Mouse (Mus musculus) megakaryocyte progenitor cell, adult 5-6 weeks (primary cell): Measurements from ENCODE around the gene Oxa1l. TPM values are rescaled to one million over a fixed set of nuclear protein-coding genes. Genes with fewer than 3 reads are reported as not detected.

Experiments
- ATAC-seq: replicated peaks from 2 replicates; pipeline ENCODE4 v1.8.0; 2016; ENCODE audit warnings: mild to moderate bottlenecking, moderate TSS enrichment, inconsistent platforms; ENCODE audit not compliant: poor library complexity
- total RNA-seq, 2 experiments: library from RNA; stranded (forward) in 1 of 2; stranded (reverse) in 1 of 2; fragments of 157-497, 149-512 nt in 1 of 2; fragments of 200-1000 nt in 1 of 2; gene quantifications; 2 replicates each; pipeline versions ENCODE4 v1.2.3 to v1.2.4; 2015 to 2017

Oxa1l gene
- total RNA-seq, 2 experiments from 2014 or later, result 37.0 to 56.2 TPM

- ATAC-seq, result no peak; the same call in 1 of the 2 replicates
Observed at GRCm38 (mm10) chr14:54370595-54370994, 10.0 kb downstream of the Oxa1l start.

- ATAC-seq, result no peak
Observed at GRCm38 (mm10) chr14:54371460-54371859, 10.8 kb downstream of the Oxa1l start.

- no peak for ATAC-seq
Observed at GRCm38 (mm10) chr14:54372923-54373322, 12.3 kb downstream of the Oxa1l start.

- ATAC-seq, result peak; percentile 97
Observed at GRCm38 (mm10) chr14:54375916-54376315, 15.3 kb downstream of the Oxa1l start.

- ATAC-seq, result no peak
Observed at GRCm38 (mm10) chr14:54377166-54377565, 16.5 kb downstream of the Oxa1l start.

DNA sequence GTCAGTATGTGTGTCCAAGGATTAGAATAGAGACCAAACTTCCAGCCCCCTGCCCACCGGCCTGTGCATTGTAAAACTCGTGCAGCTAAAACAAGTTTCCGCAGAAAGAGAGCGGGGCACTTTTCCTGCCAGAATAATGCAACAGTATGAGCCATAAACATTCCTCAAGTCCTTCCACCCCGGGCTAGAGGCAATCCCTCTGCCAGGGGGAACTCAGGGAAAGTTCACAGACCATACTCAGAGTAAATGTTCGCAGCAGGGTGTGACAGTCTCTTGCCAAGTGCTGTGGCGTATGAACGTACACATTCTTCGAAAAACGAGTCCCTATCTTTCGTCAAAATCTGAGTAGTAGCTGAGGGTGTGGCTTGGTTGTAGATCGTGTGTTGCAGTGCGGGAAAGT is 18.9 kb downstream of the Oxa1l start:
- no peak for ATAC-seq

- no peak for ATAC-seq
Observed at GRCm38 (mm10) chr14:54380616-54381015, 20.0 kb downstream of the Oxa1l start.

GRCm38 (mm10) chr14:54381816-54382215 is 21.2 kb downstream of the Oxa1l start:
- no peak for ATAC-seq

DNA sequence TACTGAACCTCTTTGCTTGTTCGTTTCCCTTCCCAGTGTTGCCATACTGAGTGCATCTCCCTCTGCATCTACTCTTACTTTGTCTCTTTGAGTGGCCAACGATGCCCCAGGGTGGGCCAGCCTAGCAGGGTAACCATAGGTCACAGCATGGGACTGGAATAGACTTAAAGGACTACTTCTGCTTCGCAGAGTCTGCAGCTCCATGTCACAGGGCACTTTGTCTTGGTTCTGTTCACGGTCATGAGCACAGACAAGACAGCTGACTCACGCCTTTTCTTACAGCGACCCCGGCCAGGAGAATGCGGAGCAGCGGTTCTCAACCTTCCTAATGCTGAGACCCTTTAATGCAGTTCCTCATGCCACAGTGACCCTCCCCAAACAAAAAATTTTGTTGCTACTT is 22.0 kb downstream of the Oxa1l start:
- no peak for ATAC-seq

DNA sequence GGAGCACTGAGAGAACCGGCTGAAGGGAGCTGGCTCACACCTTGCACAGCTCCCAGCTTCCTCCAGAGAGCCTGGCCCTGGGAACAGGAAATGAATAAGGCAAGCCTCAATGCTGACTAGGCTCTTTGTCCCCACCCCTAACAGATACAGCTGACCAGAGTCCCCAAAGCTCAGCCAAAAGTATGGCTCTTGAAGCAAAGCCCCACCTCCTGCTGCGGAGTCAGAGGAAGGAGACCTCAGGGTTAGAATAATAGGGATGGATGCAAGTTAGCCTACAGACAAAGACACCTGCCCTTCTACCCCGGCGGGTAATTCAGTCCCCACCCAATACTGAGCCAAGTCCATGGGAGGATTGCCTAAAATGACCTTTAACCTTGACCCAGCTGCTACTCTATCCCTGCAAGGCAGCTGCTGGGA is 22.7 kb downstream of the Oxa1l start:
- ATAC-seq, result peak; percentile 53

GRCm38 (mm10) chr14:54384396-54384795 is 23.8 kb downstream of the Oxa1l start:
- ATAC-seq, result peak; percentile 91

DNA sequence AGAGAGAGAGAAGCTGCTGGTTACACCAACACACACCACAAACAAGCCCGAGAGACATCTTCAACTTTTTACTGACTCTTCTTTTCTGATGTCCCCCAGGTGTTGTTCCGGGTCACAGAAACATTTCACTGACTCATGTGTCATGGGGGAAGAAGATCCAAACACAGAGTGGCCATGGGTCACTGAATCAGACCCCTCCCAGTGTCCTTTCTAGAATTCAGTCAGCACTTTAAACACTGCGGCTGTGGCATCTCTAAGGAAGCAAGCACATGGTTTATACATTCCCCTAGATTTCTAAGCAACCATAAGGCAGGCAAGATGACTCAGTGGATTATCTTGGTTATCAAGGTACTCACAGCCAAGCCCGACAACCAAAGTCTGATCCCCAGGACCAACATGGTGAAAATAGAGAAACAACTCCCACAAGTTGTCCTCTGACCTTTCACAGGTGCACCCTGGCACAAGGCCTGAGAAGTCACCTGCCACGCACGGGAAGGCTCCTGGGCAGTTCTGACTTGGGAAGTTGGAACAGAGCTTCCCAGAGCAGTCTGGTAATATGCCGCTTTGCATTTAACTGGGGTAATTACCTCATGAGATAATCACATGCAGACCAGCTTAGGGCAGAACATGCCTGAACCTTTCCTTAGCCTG is 25.5 kb downstream of the Oxa1l start:
- no peak for ATAC-seq

DNA sequence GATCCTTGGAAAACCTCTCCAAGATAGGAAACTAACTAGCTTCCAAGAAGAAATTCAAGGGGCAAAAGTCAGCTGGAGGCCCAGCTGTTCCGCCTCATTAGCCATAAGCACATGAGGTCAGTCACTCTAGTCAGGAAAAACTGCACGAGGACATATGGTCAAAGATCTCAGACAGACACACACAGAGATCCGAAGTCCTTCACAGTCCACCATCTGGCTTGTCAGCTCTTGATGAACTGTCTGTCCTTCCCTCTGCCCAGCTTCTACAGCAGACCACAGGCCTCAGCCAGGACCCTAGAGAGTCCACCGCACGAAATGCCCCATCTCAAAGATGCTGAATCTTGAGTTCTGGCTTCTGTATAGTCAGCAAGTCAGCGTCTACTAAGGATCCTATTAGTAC is 26.9 kb downstream of the Oxa1l start:
- ATAC-seq, result no peak

DNA sequence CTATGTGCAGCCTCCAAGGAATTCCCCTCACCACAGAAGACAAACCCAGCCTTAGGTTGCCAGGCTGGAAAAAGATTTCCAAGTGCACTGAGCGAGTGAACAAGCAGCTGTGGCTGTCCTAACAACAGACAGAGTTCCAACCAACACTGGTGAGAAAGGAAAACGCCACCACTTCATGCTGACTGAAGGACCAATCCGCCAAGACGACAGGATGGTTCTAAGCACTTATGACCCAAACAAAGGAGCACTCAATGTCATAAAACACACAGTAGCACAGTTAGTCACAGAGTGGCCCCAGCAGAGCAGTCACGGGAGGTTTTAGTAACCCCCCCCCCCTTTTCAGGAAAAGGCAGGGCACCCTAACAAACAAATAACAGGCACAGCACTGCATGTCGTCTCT is 30.2 kb downstream of the Oxa1l start:
- no peak for ATAC-seq

DNA sequence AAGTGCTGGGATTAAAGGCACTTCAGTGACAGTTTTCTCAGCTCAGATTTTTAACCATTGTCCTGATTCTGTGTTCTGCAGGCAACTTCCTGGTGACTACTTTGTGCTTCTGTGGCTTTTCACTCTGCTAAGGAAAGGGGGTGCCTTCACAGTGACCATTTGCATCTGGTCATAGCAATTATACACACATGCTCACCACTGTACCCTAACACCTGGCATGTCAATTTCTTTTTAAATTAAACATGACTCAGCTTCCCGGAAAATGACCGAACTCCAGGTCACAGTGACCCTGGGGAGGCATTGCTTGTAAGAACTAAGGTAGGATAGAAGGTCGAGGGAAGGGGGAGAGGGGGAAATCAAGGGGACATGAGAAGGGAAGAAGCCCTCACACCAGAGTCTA is 33.2 kb downstream of the Oxa1l start:
- ATAC-seq, result no peak

- no peak for ATAC-seq
Observed at GRCm38 (mm10) chr14:54394309-54394708, 33.7 kb downstream of the Oxa1l start.

DNA sequence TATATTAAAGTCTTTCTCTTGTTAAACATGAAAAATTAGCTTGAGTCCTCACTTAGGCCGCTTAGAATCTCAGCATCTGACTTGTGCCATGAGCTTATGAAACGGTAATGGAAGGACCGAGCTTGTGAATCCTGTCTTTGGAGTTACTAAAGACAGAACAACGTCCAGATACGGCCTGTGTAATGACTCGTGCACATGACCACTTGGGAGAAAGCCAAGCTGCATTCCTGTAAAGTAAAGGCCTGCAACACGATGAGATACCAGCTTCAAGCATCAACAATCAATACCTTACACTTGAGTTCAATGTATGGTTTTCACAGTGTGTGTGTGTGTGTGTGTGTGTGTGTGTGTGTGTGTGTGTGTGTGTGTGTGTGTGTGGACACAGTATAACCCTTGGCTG is 36.1 kb downstream of the Oxa1l start:
- ATAC-seq, result no peak

GRCm38 (mm10) chr14:54397872-54398527 is 37.4 kb downstream of the Oxa1l start:
- peak; percentile 69 for ATAC-seq

DNA sequence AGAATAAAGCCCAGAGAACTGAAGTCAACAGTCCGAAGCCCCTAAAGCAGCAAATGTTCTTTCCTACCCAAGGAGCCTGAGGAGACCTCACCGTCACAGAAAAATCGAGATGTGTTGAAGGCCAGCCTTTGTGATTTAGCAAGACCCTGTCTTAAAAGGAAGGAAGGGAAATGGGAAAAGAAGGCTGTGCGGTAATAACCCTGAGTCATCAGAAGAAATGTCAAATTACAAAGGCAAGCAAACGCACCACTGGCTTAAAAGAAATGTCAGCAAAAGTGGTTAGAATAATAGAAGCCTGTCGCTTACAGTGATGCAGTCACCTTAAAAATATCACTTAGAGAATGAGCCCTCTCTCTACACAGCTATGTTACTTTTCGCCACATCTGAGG is 37.9 kb downstream of the Oxa1l start:
- ATAC-seq, result peak; percentile 65

DNA sequence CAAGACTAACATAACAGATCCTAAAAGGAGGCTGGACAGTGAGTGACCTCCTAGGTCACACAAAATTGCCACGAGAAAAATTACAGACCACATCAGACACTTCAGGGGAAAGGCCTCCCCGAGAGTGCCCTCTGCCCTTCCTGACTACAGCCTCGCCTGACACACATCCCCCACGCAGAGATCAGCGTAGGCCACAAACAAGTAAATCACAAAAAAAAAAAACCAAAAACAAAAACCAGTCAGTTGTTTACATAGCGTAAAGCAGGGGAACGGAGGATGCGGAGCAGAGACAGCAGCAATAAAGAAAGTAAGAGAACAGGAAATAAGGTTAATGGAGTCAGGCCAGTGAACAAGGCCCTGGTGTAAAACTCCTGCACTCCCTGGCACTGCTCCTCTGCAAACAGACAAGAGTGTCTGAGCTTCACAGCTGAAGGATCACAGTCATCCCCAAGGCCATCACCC is 38.3 kb downstream of the Oxa1l start:
- no peak for ATAC-seq

GRCm38 (mm10) chr14:54401723-54402122 is 41.1 kb downstream of the Oxa1l start:
- ATAC-seq, result no peak

- no peak for ATAC-seq
Observed at GRCm38 (mm10) chr14:54408336-54409056, 47.9 kb downstream of the Oxa1l start.
